ENCODE assay signal across 9 mouse cellular contexts in the genomic region with DNA sequence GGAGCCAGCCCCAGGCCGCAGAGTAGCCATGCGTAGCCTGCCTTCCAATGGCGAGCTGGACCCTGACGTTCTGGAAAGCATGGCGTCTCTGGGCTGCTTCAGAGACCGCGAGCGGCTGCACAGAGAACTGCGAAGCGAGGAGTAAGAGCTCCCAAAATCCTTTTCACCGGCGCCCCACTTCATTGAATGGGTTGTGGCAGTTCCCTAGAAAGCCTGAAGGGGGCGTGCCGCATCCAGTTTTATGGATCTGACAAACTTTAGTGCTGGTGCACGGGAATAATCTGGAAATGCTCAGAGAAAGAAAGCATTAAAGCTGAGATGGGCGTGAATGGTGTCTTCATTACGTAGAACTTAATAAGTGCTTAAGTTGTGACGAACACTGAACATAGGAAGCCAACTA. TPM values are rescaled to one million over a fixed set of nuclear protein-coding genes. Genes with fewer than 3 reads are reported as not detected.
DNase-seq lines count a peak whose midpoint lies in the region; ATAC-seq lines count a peak whose summit lies in the region.
"Had no signal": no experiment of that assay in that cellular context is flagged by ENCODE, and none has a peak within 500 bp of the region (broad histone marks: within the 10 kb centered on the region; RNA-seq: fewer than 3 reads in every experiment).

No protein-coding gene starts in this region.

- H3K9me3 ChIP-seq in hindbrain, embryonic 10.5 days, result no peaks in the 10 kb centered on the region
- H3K9me3 ChIP-seq in hindbrain, embryonic 16.5 days (ENCODE audit: control insufficient read depth, low read length), result no peaks in the 10 kb centered on the region

- no peak overlapping the region for H3K27ac ChIP-seq in hindbrain, embryonic 10.5 days
- H3K27ac ChIP-seq in hindbrain, embryonic 16.5 days (ENCODE audit: low read depth, low read length), result no peak overlapping the region

- no peak overlapping the region for H3K4me2 ChIP-seq in hindbrain, embryonic 16.5 days (ENCODE audit: low read length)

- H3K9ac ChIP-seq in hindbrain, embryonic 16.5 days (ENCODE audit: low read depth, low read length), result no peak overlapping the region

- H3K4me3 ChIP-seq in hindbrain, embryonic 10.5 days, result no peak overlapping the region
- H3K4me3 ChIP-seq in hindbrain, embryonic 16.5 days (ENCODE audit: low read length), result no peak overlapping the region

- ATAC-seq in hindbrain, embryonic 16.5 days, result no peak
- 0 out of 2 replicates have a peak, but pooled peaks have one; percentile 47 for ATAC-seq in monocyte, adult 5-6 weeks (replicated peaks; ENCODE audit: insufficient number of reproducible peaks, low FRiP score, low TSS enrichment, poor library complexity, severe bottlenecking)

- 40% methylated on average over 18 of the region's 18 CpGs for WGBS in hindbrain, embryonic 10.5 days
- 39% methylated on average over 18 of the region's 18 CpGs for WGBS in hindbrain, embryonic 16.5 days

- H3K36me3 ChIP-seq in hindbrain, embryonic 10.5 days, result peaks cover 99% of the 10 kb centered on the region
- peaks cover 52% of the 10 kb centered on the region for H3K36me3 ChIP-seq in hindbrain, embryonic 16.5 days (ENCODE audit: control insufficient read depth, insufficient read depth, low read length)

- peak; percentile 55 for DNase-seq in hindbrain, embryonic 10.5 days (ENCODE audit: low spot score)
- DNase-seq in urinary bladder, postnatal 25 days (ENCODE audit: low spot score), result peak; percentile 13
- DNase-seq in urinary bladder, postnatal 4 days (ENCODE audit: low spot score in 2 of 2), result no peak
- peak; percentile 42 to 81 for DNase-seq in cerebellum, postnatal 14 days
- DNase-seq in kidney, postnatal 4 days, result peak; percentile 69 to 76
- DNase-seq in yolk sac, embryonic 10.5 days (ENCODE audit: low spot score), result no peak

- H3K27me3 ChIP-seq in hindbrain, embryonic 10.5 days (ENCODE audit: insufficient read depth, poor library complexity, severe bottlenecking), result no peaks in the 10 kb centered on the region
- H3K27me3 ChIP-seq in hindbrain, embryonic 16.5 days (replicated peaks; ENCODE audit: control insufficient read depth, insufficient read depth, low read length), result no peaks in the 10 kb centered on the region

- peaks cover 9% of the 10 kb centered on the region for H3K4me1 ChIP-seq in hindbrain, embryonic 10.5 days (replicated peaks)
- no peaks in the 10 kb centered on the region; the same call in 1 of the 2 replicates for H3K4me1 ChIP-seq in hindbrain, embryonic 16.5 days (ENCODE audit: control insufficient read depth, insufficient read depth, low read depth, low read length)

RNA-seq across cellular contexts. Expression of gene Brsk1, which starts 14.7 kb away (rescaled TPM):
- polyA plus RNA-seq in hindbrain, embryonic 10.5 days (2016; fragmentation: Nextera tagmentation; extraction: Ambion mirVana), result 1.7 and 2.8 TPM in 2 replicates
- 6.8 and 7.1 TPM in 2 replicates for polyA plus RNA-seq in hindbrain, embryonic 16.5 days (2015; fragmentation: Nextera tagmentation; extraction: Ambion mirVana)
- not detected in 3 replicates for total RNA-seq in monocyte, adult 5-6 weeks (2017)

RNA-seq across cellular contexts. Expression of gene Tmem150b, which starts 20.0 kb away (rescaled TPM):
- 0.14 and 0.17 TPM in 2 replicates for polyA plus RNA-seq in hindbrain, embryonic 10.5 days (2016; fragmentation: Nextera tagmentation; extraction: Ambion mirVana)
- polyA plus RNA-seq in hindbrain, embryonic 16.5 days (2015; fragmentation: Nextera tagmentation; extraction: Ambion mirVana), result 0.12 and 0.18 TPM in 2 replicates
- 5.6 to 6.8 TPM (median 6.4 TPM) in 3 replicates for total RNA-seq in monocyte, adult 5-6 weeks (2017)
- total RNA-seq: left cerebral cortex, postnatal 10 days had no signal

RNA-seq across cellular contexts. Expression of gene Hspbp1, which starts 20.2 kb away (rescaled TPM):
- polyA plus RNA-seq in hindbrain, embryonic 10.5 days (2016; fragmentation: Nextera tagmentation; extraction: Ambion mirVana), result 131 and 139 TPM in 2 replicates
- polyA plus RNA-seq in hindbrain, embryonic 16.5 days (2015; fragmentation: Nextera tagmentation; extraction: Ambion mirVana), result 175 and 188 TPM in 2 replicates
- total RNA-seq in monocyte, adult 5-6 weeks (2017), result 12.9 to 47.3 TPM (median 16.6 TPM) in 3 replicates

RNA-seq across cellular contexts. Expression of gene Kmt5c, which starts 34.8 kb away (rescaled TPM):
- 94.8 and 106 TPM in 2 replicates for polyA plus RNA-seq in hindbrain, embryonic 10.5 days (2016; fragmentation: Nextera tagmentation; extraction: Ambion mirVana)
- 47.4 and 57.4 TPM in 2 replicates for polyA plus RNA-seq in hindbrain, embryonic 16.5 days (2015; fragmentation: Nextera tagmentation; extraction: Ambion mirVana)
- 25.1 to 60.4 TPM (median 38.0 TPM) in 3 replicates for total RNA-seq in monocyte, adult 5-6 weeks (2017)

RNA-seq across cellular contexts. Expression of gene Ppp6r1, which starts 46.3 kb away (rescaled TPM):
- 9.4 and 11.5 TPM in 2 replicates for polyA plus RNA-seq in hindbrain, embryonic 10.5 days (2016; fragmentation: Nextera tagmentation; extraction: Ambion mirVana)
- 4.3 and 6.2 TPM in 2 replicates for polyA plus RNA-seq in hindbrain, embryonic 16.5 days (2015; fragmentation: Nextera tagmentation; extraction: Ambion mirVana)
- 101 to 191 TPM (median 127 TPM) in 3 replicates for total RNA-seq in monocyte, adult 5-6 weeks (2017)

Comparison
In these comparisons a context has a peak if more than half of its experiments do, and no peak if none do; other contexts are left out.
1. DNase-seq: peak in hindbrain, embryonic 10.5 days (single experiment), urinary bladder, postnatal 25 days (single experiment), cerebellum, postnatal 14 days (2 of 2) and kidney, postnatal 4 days (2 of 2); none in urinary bladder, postnatal 4 days (0 of 2) and yolk sac, embryonic 10.5 days (single experiment).